Mouse (Mus musculus): ENCODE measurements around the gene Poc1b.
"Not testable (repeated sequence)": the region's sequence is repeated elsewhere in the genome, so short reads cannot be mapped to it uniquely, and the experiment has no call there.

Poc1b gene

GRCm38 (mm10) chr10:99194451-99195055 lies 87.7 kb downstream of the Poc1b start:
- no peak for DNase-seq (ENCODE audit: low read depth, low spot score)

- DNase-seq (ENCODE audit: low read depth, low spot score): no peak
Observed at GRCm38 (mm10) chr10:99196556-99196955, 89.7 kb downstream of the Poc1b start.

GRCm38 (mm10) chr10:99197125-99197524 lies 90.3 kb downstream of the Poc1b start:
- no peak for DNase-seq (ENCODE audit: low read depth, low spot score)

- no peak for DNase-seq (ENCODE audit: low read depth, low spot score)
Observed at GRCm38 (mm10) chr10:99197607-99198305, 90.9 kb downstream of the Poc1b start.

GRCm38 (mm10) chr10:99198946-99199345 lies 92.1 kb downstream of the Poc1b start:
- no peak for DNase-seq (ENCODE audit: low read depth, low spot score)

GRCm38 (mm10) chr10:99200944-99201343 lies 94.1 kb downstream of the Poc1b start:
- no peak for DNase-seq (ENCODE audit: low read depth, low spot score)

- no peak for DNase-seq (ENCODE audit: low read depth, low spot score)
Observed at GRCm38 (mm10) chr10:99201786-99202185, 95.0 kb downstream of the Poc1b start.

- DNase-seq (ENCODE audit: low read depth, low spot score): no peak
Observed at GRCm38 (mm10) chr10:99202363-99202762, 95.5 kb downstream of the Poc1b start.

GRCm38 (mm10) chr10:99203163-99203562 lies 96.3 kb downstream of the Poc1b start:
- DNase-seq (ENCODE audit: low read depth, low spot score): no peak

- DNase-seq (ENCODE audit: low read depth, low spot score): no peak
Observed at GRCm38 (mm10) chr10:99203577-99204487, 97.0 kb downstream of the Poc1b start.

- no peak for DNase-seq (ENCODE audit: low read depth, low spot score)
Observed at GRCm38 (mm10) chr10:99204553-99204952, 97.7 kb downstream of the Poc1b start.

GRCm38 (mm10) chr10:99207121-99207520 lies 100.3 kb downstream of the Poc1b start:
- DNase-seq (ENCODE audit: low read depth, low spot score): no peak

- no peak for DNase-seq (ENCODE audit: low read depth, low spot score)
Observed at GRCm38 (mm10) chr10:99209146-99209800, 102.4 kb downstream of the Poc1b start.

GRCm38 (mm10) chr10:99211021-99211420 lies 104.2 kb downstream of the Poc1b start:
- no peak for DNase-seq (ENCODE audit: low read depth, low spot score)

- DNase-seq (ENCODE audit: low read depth, low spot score): no peak
Observed at GRCm38 (mm10) chr10:99211503-99212265, 104.8 kb downstream of the Poc1b start.

- no peak for DNase-seq (ENCODE audit: low read depth, low spot score)
Observed at GRCm38 (mm10) chr10:99214421-99215299, 107.8 kb downstream of the Poc1b start.

- DNase-seq (ENCODE audit: low read depth, low spot score): not testable (repeated sequence)
Observed at GRCm38 (mm10) chr10:99216570-99216969, 109.7 kb downstream of the Poc1b start.

GRCm38 (mm10) chr10:99221540-99221939 lies 114.7 kb downstream of the Poc1b start:
- no peak for DNase-seq (ENCODE audit: low read depth, low spot score)

GRCm38 (mm10) chr10:99222726-99223125 lies 115.9 kb downstream of the Poc1b start:
- no peak for DNase-seq (ENCODE audit: low read depth, low spot score)

- DNase-seq (ENCODE audit: low read depth, low spot score): no peak
Observed at GRCm38 (mm10) chr10:99224218-99224617, 117.4 kb downstream of the Poc1b start.
